Mouse (Mus musculus): ENCODE results near the gene Agrp.
A peak's percentile ranks its signal among the peaks of the same experiment; 100 is the strongest.

Agrp gene

GRCm38 (mm10) chr8:105550083-105550482, 87.1 kb downstream of the Agrp start:
- no peak for DNase-seq (ENCODE audit: low spot score in 2 of 2)

GRCm38 (mm10) chr8:105549506-105549905, 87.7 kb downstream of the Agrp start:
- DNase-seq (ENCODE audit: low spot score in 2 of 2), result no peak

GRCm38 (mm10) chr8:105546384-105547350, 90.5 kb downstream of the Agrp start:
- DNase-seq (ENCODE audit: low spot score in 2 of 2), result no peak

GRCm38 (mm10) chr8:105545249-105545648, 91.9 kb downstream of the Agrp start:
- no peak for DNase-seq (ENCODE audit: low spot score in 2 of 2)

- DNase-seq (ENCODE audit: low spot score in 2 of 2), result no peak
These were observed 92.5 kb downstream of the Agrp start for GRCm38 (mm10) chr8:105544544-105545205.

GRCm38 (mm10) chr8:105543703-105544102, 93.5 kb downstream of the Agrp start:
- DNase-seq (ENCODE audit: low spot score in 2 of 2), result no peak

GRCm38 (mm10) chr8:105542808-105543207, 94.4 kb downstream of the Agrp start:
- DNase-seq (ENCODE audit: low spot score in 2 of 2), result no peak

- DNase-seq (ENCODE audit: low spot score in 2 of 2), result no peak
These were observed 95.0 kb downstream of the Agrp start for GRCm38 (mm10) chr8:105542032-105542656.

GRCm38 (mm10) chr8:105538940-105539339, 98.3 kb downstream of the Agrp start:
- DNase-seq (ENCODE audit: low spot score in 2 of 2), result no peak

GRCm38 (mm10) chr8:105537011-105537677, 100.0 kb downstream of the Agrp start:
- no peak for DNase-seq (ENCODE audit: low spot score in 2 of 2)

- DNase-seq (ENCODE audit: low spot score in 2 of 2), result no peak
These were observed 100.6 kb downstream of the Agrp start for GRCm38 (mm10) chr8:105536546-105536945.

- DNase-seq (ENCODE audit: low spot score in 2 of 2), result peak; percentile 82 to 91
These were observed 103.3 kb downstream of the Agrp start for GRCm38 (mm10) chr8:105533892-105534329.

- no peak for DNase-seq (ENCODE audit: low spot score in 2 of 2)
These were observed 103.8 kb downstream of the Agrp start for GRCm38 (mm10) chr8:105533439-105533838.

GRCm38 (mm10) chr8:105531774-105532173, 105.4 kb downstream of the Agrp start:
- peak; percentile 76 to 90 for DNase-seq (ENCODE audit: low spot score in 2 of 2)

GRCm38 (mm10) chr8:105529271-105529670, 107.9 kb downstream of the Agrp start:
- DNase-seq (ENCODE audit: low spot score in 2 of 2), result no peak

GRCm38 (mm10) chr8:105528206-105528605, 109.0 kb downstream of the Agrp start:
- DNase-seq (ENCODE audit: low spot score in 2 of 2), result no peak

GRCm38 (mm10) chr8:105527110-105527509, 110.1 kb downstream of the Agrp start:
- DNase-seq (ENCODE audit: low spot score in 2 of 2), result no peak

GRCm38 (mm10) chr8:105522890-105523289, 114.3 kb downstream of the Agrp start:
- no peak for DNase-seq (ENCODE audit: low spot score in 2 of 2)

- DNase-seq (ENCODE audit: low spot score in 2 of 2), result no peak
These were observed 115.0 kb downstream of the Agrp start for GRCm38 (mm10) chr8:105521995-105522769.

GRCm38 (mm10) chr8:105521061-105521460, 116.1 kb downstream of the Agrp start:
- DNase-seq (ENCODE audit: low spot score in 2 of 2), result no peak

- DNase-seq (ENCODE audit: low spot score in 2 of 2), result no peak
These were observed 116.7 kb downstream of the Agrp start for GRCm38 (mm10) chr8:105520521-105520920.

Measured in spleen, postnatal 4 days (tissue).